Mouse (Mus musculus) intestine, embryonic 16.5 days (tissue): ENCODE data around the gene Gli2. TPM values are rescaled to one million over a fixed set of nuclear protein-coding genes. Genes with fewer than 3 reads are reported as not detected.
A peak's percentile ranks its signal among the peaks of the same experiment; 100 is the strongest.

Experiments
- ATAC-seq: fragments of 200-750 bp; cut with Nextera tagmentation; 2 replicates; pipeline ENCODE4 v1.8.0; 2017; ENCODE audit warnings: moderate TSS enrichment, moderate library complexity
- H3K27ac ChIP-seq: fragments of 300-500 bp; sonication (generic); 2 replicates; pipeline ENCODE4 v1.5.1; 2014; ENCODE audit warnings: mild to moderate bottlenecking, low read length
- H3K27me3 ChIP-seq: fragments of 300-500 bp; sonication (generic); replicated peaks from 2 replicates; pipeline ENCODE4 v1.6.1; 2014; ENCODE audit warnings: low read length, control low read depth, mixed read lengths; ENCODE audit not compliant: control insufficient read depth, insufficient read depth
- H3K36me3 ChIP-seq: fragments of 300-500 bp; sonication (generic); 2 replicates; pipeline ENCODE4 v1.6.1; 2014; ENCODE audit warnings: low read length, control low read depth; ENCODE audit not compliant: control insufficient read depth, insufficient read depth
- H3K4me1 ChIP-seq: fragments of 300-500 bp; sonication (generic); 2 replicates; pipeline ENCODE4 v1.6.1; 2014; ENCODE audit warnings: low read length, control low read depth, mixed read lengths; ENCODE audit not compliant: control insufficient read depth, insufficient read depth
- H3K4me2 ChIP-seq: fragments of 300-500 bp; sonication (generic); 2 replicates; pipeline ENCODE4 v1.6.1; 2014; ENCODE audit warnings: low read depth, low read length, control low read depth
- H3K4me3 ChIP-seq: fragments of 300-500 bp; sonication (generic); 2 replicates; pipeline ENCODE4 v1.5.1; 2014; ENCODE audit warnings: mild to moderate bottlenecking, low read length
- H3K9ac ChIP-seq: fragments of 300-500 bp; sonication (generic); 2 replicates; pipeline ENCODE4 v1.6.1; 2014; ENCODE audit warnings: low read depth, low read length
- H3K9me3 ChIP-seq: fragments of 300-500 bp; sonication (generic); 2 replicates; pipeline ENCODE4 v1.6.1; 2016; ENCODE audit warnings: low read length, control low read depth; ENCODE audit not compliant: control insufficient read depth
- WGBS: fragments of 180-500 bp; shearing (Covaris S2); extraction: QIAGEN DNeasy Blood & Tissue Kit; methylation state at CpG from one replicate; pipeline ENCODE4 v1.1.7; 2014; 5-methylcytosine and 5-hydroxymethylcytosine counted together
- polyA plus RNA-seq: library from polyadenylated mRNA; unstranded; fragments of >200 nt; fragmentation: Nextera tagmentation; extraction: Ambion mirVana; gene quantifications from 2 replicates; pipeline ENCODE4 v1.2.1, GENCODE M21; 2015

Gli2 gene
- polyA plus RNA-seq, 1 experiment from 2014 or later, result 5.4 TPM

DNA sequence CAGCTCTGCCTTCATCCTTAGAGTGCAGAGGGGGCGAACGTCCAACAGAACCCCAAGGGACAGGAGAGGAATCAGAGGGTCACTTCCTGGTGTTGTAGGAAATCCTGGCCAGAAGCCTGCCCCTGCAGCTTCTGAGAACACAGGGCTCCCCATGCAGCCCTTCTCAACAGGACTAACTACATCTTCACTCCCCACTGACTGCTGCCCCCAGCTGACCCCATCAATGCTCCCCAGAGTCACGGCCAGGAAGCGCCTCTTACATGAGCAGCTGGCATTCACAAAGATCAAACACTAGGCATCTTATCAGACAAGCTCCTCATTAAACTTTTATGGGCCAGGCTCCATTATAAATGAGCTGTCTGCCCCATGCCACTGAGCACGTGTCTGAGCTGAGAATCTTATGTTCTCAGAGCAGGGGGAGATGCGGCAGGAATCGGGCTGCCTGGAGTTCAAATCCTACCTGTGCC is 172.6 kb downstream of the Gli2 start:
- Histone ChIP-seq H3K4me3 (no peak overlapping the region), H3K36me3 (peaks cover 5% of the 10 kb centered on the region; the same call in 1 of the 2 replicates), H3K27me3 (no peaks in the 10 kb centered on the region), H3K4me1 (peaks cover 9% of the 10 kb centered on the region; the same call in 1 of the 2 replicates), H3K27ac (no peak overlapping the region), H3K9ac (no peak overlapping the region), H3K4me2 (no peak overlapping the region), H3K9me3 (no peaks in the 10 kb centered on the region)
- WGBS, result 43% methylated on average over 7 of the region's 7 CpGs
- ATAC-seq, result no peak

DNA sequence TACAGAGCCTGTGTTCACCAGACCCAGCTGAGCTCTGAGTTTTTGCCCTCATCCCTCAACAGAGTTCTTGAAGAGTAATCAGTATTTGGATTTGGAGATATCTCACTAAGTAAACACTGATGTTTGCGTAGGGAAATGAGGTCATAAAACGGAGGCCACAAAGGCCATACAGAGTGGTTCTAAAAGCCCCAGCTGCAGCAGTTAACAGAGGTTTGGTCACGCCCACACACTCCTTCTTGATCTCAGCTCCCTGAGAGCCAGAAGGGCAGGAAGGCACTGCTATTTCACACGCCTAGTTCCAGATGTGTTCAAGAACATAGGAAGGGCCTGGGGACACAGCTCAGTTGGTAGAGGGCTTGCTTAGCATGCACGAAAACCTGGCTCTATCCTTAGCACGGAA is 175.1 kb downstream of the Gli2 start:
- peaks cover 3% of the 10 kb centered on the region; the same call in 1 of the 2 replicates for H3K36me3 ChIP-seq
- no peaks in the 10 kb centered on the region for H3K9me3 ChIP-seq
- no peak overlapping the region for H3K4me3 ChIP-seq
- H3K4me1 ChIP-seq, result peaks cover 9% of the 10 kb centered on the region; the same call in 1 of the 2 replicates
- H3K27me3 ChIP-seq, result 0 out of 2 replicates have a peak, but pooled peaks cover 4% of the 10 kb centered on the region
- H3K27ac ChIP-seq, result no peak overlapping the region
- H3K4me2 ChIP-seq, result no peak overlapping the region
- 36% methylated on average over 6 of the region's 6 CpGs for WGBS
- H3K9ac ChIP-seq, result no peak overlapping the region
- peak; percentile 92 for ATAC-seq

DNA sequence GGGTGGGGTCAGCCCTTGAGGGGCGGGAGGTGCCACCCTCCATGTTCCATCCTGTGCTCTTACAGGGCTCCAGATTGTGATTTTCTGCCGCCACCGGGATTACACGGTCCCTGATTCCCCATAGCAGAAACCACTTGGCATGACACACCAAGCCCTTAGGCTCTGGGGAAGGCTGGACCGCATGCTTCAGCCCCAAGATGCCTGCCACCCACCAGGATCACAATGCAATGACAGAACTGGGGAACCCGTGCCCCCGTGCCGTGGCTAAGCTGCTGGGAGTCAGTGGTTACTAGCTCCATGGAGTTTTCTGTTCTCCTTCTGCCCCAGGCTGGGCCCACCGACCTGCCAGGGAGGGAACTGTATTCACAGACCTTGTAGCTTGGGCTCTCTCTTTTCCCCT is 178.2 kb downstream of the Gli2 start:
- Histone ChIP-seq H3K9me3 (no peaks in the 10 kb centered on the region), H3K4me2 (no peak overlapping the region), H3K27ac (no peak overlapping the region), H3K4me1 (peaks cover 9% of the 10 kb centered on the region; the same call in 1 of the 2 replicates), H3K4me3 (no peak overlapping the region), H3K36me3 (no peaks in the 10 kb centered on the region), H3K9ac (no peak overlapping the region), H3K27me3 (0 out of 2 replicates have a peak, but pooled peaks cover 4% of the 10 kb centered on the region)
- WGBS, result 96% methylated on average over 9 of the region's 9 CpGs
- ATAC-seq, result no peak

DNA sequence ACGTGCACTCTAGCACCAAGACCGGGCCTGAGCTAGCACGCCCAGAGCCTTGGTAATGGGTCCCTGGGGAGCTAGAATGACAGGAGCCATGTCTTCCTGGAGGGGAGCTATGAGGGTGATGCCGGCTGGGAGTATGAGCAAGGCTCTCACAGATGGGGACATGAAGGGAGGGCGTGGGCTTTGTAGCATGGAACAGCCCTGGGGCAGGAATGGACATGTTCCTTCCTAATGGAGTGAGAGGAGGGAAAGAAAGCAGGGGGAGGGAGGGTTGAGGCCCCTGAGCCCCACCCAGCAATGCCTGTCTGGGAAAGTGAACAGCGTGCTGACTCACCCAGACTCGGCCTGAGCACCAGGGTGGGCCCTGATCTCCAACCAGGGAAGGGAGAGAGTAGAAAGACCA is 179.9 kb downstream of the Gli2 start:
- ATAC-seq, result no peak
- Histone ChIP-seq H3K9me3 (no peaks in the 10 kb centered on the region), H3K4me1 (peaks cover 3% of the 10 kb centered on the region; the same call in 1 of the 2 replicates), H3K4me3 (no peak overlapping the region), H3K27me3 (0 out of 2 replicates have a peak, but pooled peaks cover 4% of the 10 kb centered on the region), H3K4me2 (no peak overlapping the region), H3K9ac (no peak overlapping the region), H3K36me3 (no peaks in the 10 kb centered on the region), H3K27ac (no peak overlapping the region)
- WGBS, result 76% methylated on average over 7 of the region's 7 CpGs

DNA sequence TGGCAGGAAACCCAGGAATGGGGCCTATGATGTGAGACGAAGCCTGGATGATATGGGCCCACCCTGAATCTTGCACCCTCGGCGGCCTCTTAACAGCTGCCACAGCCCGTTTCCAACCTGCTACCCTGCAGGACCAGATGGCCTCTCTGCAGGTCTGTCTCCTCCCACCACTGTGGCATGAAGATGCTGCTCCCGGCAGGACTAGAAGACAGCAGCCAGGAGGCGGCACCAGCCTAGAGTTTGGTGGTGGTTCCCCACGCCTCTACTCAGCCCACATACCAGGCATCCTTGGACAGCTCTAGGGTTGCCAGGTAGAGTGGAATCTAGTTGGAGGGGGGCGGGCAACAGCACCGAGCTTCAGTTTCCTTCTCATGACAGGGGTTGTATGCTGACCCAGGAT is 188.7 kb downstream of the Gli2 start:
- Histone ChIP-seq H3K9ac (no peak overlapping the region), H3K36me3 (no peaks in the 10 kb centered on the region), H3K4me3 (no peak overlapping the region), H3K4me1 (no peaks in the 10 kb centered on the region), H3K27me3 (no peaks in the 10 kb centered on the region), H3K4me2 (no peak overlapping the region), H3K9me3 (no peaks in the 10 kb centered on the region), H3K27ac (no peak overlapping the region)
- ATAC-seq, result no peak
- 64% methylated on average over 9 of the region's 9 CpGs for WGBS

DNA sequence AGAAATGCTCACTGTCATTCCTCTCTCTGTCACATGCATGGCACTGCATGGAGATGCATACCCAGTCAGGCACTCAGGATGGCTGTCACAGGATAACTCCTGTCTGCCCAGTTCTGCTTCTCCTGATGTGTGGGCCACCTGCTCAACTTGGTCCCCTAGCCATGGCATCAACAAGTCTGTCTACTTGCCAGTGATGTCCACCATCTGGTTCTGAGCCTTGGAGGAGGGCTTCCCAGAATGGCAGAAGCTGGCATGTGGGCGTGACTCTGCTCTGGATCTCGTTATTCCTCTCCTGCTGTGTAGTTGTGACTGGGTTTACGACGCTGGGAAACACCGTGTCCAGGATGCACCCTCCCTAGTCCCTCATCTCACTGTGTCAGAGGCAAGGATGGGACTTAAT is 189.4 kb downstream of the Gli2 start:
- Histone ChIP-seq H3K36me3 (no peaks in the 10 kb centered on the region), H3K27me3 (no peaks in the 10 kb centered on the region), H3K27ac (no peak overlapping the region), H3K9me3 (no peaks in the 10 kb centered on the region), H3K9ac (no peak overlapping the region), H3K4me2 (no peak overlapping the region), H3K4me1 (no peaks in the 10 kb centered on the region), H3K4me3 (no peak overlapping the region)
- ATAC-seq, result no peak
- 64% methylated on average over 5 of the region's 5 CpGs for WGBS

DNA sequence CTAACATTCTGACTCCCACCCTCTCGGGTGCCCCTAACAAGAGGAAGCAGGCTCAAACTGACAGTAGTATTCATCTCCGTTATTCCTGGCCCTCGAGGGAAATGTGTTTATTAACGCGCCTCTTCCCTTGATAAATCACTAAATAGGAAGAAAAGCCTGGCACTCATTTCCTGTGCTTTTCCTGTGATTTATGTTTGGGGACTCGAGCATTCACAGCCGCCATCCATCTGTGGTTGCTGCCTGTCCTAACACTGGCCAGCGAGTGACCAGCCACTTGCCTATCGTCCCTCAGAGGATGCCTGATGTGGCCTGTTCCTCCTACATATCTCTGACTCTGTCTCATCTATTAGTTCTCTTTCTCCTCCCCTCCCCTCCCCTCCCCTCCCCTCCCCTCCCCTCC is 195.3 kb downstream of the Gli2 start:
- 46% methylated on average over 9 of the region's 9 CpGs for WGBS
- no peak for ATAC-seq

DNA sequence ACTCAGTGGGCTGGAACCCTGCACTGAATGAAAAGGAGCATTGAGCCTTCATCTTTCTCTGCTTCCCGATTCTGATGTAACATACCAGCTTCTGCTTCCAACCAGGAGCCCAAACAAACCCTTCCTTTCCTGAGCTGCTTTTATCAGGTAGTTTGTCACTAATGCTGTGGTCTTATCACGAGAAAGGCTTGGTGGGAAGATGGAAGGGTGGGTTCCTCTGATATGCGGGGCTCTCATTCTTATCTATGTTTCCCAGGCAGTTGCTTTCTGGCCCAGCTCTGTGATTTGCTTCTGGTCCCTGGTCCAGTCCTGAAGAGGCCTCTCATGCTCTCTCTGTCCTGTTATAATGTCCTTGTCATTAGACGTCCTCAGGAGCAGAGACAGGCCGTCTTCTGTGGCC is 222.8 kb downstream of the Gli2 start:
- ATAC-seq, result no peak
- Histone ChIP-seq H3K9me3 (no peaks in the 10 kb centered on the region), H3K4me1 (peaks cover 4% of the 10 kb centered on the region; the same call in 1 of the 2 replicates), H3K27ac (no peak overlapping the region), H3K27me3 (no peaks in the 10 kb centered on the region), H3K36me3 (0 out of 2 replicates have a peak, but pooled peaks cover under 1% of the 10 kb centered on the region), H3K4me2 (no peak overlapping the region), H3K9ac (no peak overlapping the region), H3K4me3 (no peak overlapping the region)
- WGBS, result 62% methylated on average over 5 of the region's 5 CpGs

More for the DNA sequence above, 195.3 kb downstream of the Gli2 start:
- no peaks in the 10 kb centered on the region for H3K27me3 ChIP-seq
- no peak overlapping the region for H3K4me3 ChIP-seq
- no peaks in the 10 kb centered on the region for H3K9me3 ChIP-seq
- no peak overlapping the region for H3K4me2 ChIP-seq
- no peak overlapping the region for H3K27ac ChIP-seq
- no peak overlapping the region for H3K9ac ChIP-seq
- no peaks in the 10 kb centered on the region for H3K4me1 ChIP-seq
- H3K36me3 ChIP-seq, result no peaks in the 10 kb centered on the region

DNA sequence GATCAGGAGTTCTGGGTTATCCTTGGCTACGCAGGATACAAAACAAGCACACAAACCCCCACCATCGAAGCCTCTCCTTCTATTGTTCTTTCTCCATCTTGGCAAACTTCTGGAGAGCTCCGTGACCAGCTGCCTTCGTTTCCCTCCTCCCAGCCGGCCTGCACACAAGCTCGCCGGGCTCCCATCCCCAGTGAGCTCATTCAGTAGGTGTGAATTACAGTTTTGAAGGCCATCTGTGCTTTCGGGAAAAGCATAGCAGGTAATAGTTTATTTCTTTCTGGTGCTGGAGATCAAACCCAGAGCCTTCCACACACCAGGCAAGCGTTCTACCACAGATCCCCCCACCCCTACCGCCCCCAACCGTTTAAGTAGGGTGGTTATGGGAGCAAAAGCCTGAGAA is 226.8 kb downstream of the Gli2 start:
- H3K4me3 ChIP-seq, result no peak overlapping the region
- ATAC-seq, result no peak
- H3K36me3 ChIP-seq, result no peaks in the 10 kb centered on the region
- H3K27ac ChIP-seq, result no peak overlapping the region
- H3K9me3 ChIP-seq, result no peaks in the 10 kb centered on the region
- WGBS, result 88% methylated on average over 11 of the region's 11 CpGs
- no peak overlapping the region for H3K4me2 ChIP-seq
- no peaks in the 10 kb centered on the region for H3K27me3 ChIP-seq
- H3K9ac ChIP-seq, result no peak overlapping the region
- peaks cover 7% of the 10 kb centered on the region; the same call in 1 of the 2 replicates for H3K4me1 ChIP-seq
